Mouse (Mus musculus) bone marrow, adult 2 months (tissue): ENCODE data around the gene Atf1. TPM values are rescaled to one million over a fixed set of nuclear protein-coding genes. Genes with fewer than 3 reads are reported as not detected.

Experiments used
- H3K27ac ChIP-seq: fragments of 200-500 bp; 2 replicates; pipeline ENCODE4 v1.5.1; 2012; ENCODE audit warnings: low read depth, mild to moderate bottlenecking, control low read depth, inconsistent platforms, low read length; ENCODE audit not compliant: control insufficient read depth, poor library complexity, insufficient read depth
- H3K4me1 ChIP-seq: fragments of 200-500 bp; 2 replicates; pipeline ENCODE4 v1.6.1; 2011; ENCODE audit warnings: low read length; ENCODE audit not compliant: control insufficient read depth, insufficient read depth
- H3K4me3 ChIP-seq: fragments of 200-500 bp; replicated peaks from 2 replicates; pipeline ENCODE3; 2011; ENCODE audit warnings: mild to moderate bottlenecking, low read depth, low read length, control low read depth; ENCODE audit not compliant: control insufficient read depth
- CTCF ChIP-seq: fragments of 200-500 bp; IDR thresholded peaks from 2 replicates; pipeline ENCODE4 v1.5.1; 2011; ENCODE audit warnings: low read length, control low read depth; ENCODE audit not compliant: control insufficient read depth, insufficient read depth
- POLR2A ChIP-seq: fragments of 200-500 bp; IDR thresholded peaks from 2 replicates; pipeline ENCODE4 v1.6.1; 2011; ENCODE audit warnings: low read depth, mild to moderate bottlenecking, control low read depth, low read length, borderline replicate concordance; ENCODE audit not compliant: control insufficient read depth
- WGBS: fragments of 180-500 bp; shearing (Covaris S2); methylation state at CpG from one replicate; pipeline ENCODE4 v1.1.7; 2018; 5-methylcytosine and 5-hydroxymethylcytosine counted together
- polyA plus RNA-seq: library from polyadenylated mRNA; stranded (reverse); fragments of >200 nt; gene quantifications from 2 replicates; pipeline ENCODE4 v1.2.4, GENCODE M21; 2011; ENCODE audit warnings: low replicate concordance; ENCODE audit not compliant: missing spikeins, insufficient read depth, insufficient read length

Gene Atf1
- polyA plus RNA-seq, 1 experiment: 58.0 TPM

GRCm38 (mm10) chr15:100292326-100292725, 64.7 kb downstream of the Atf1 start:
- TF ChIP-seq POLR2A (no peak), CTCF (no peak)
- Histone ChIP-seq H3K27ac (no peak overlapping the region), H3K4me1 (no peaks in the 10 kb centered on the region), H3K4me3 (no peak overlapping the region)
- WGBS: 80% methylated on average over 7 of the region's 7 CpGs

GRCm38 (mm10) chr15:100297856-100298255, 70.2 kb downstream of the Atf1 start:
- Histone ChIP-seq H3K27ac (no peak overlapping the region), H3K4me1 (no peaks in the 10 kb centered on the region), H3K4me3 (no peak overlapping the region)
- TF ChIP-seq CTCF (no peak), POLR2A (no peak)
- WGBS: 63% methylated on average over 5 of the region's 5 CpGs

GRCm38 (mm10) chr15:100300499-100300898, 72.9 kb downstream of the Atf1 start:
- TF ChIP-seq CTCF (no peak), POLR2A (no peak)
- WGBS: 51% methylated on average over 6 of the region's 6 CpGs
- Histone ChIP-seq H3K27ac (no peak overlapping the region), H3K4me1 (no peaks in the 10 kb centered on the region; the same call in 1 of the 2 replicates), H3K4me3 (no peak overlapping the region)

- no peak overlapping the region for H3K27ac ChIP-seq
- no peak overlapping the region for H3K4me3 ChIP-seq
- TF ChIP-seq POLR2A (no peak), CTCF (no peak)
- 78% methylated on average over 15 of the region's 15 CpGs for WGBS
- H3K4me1 ChIP-seq: no peaks in the 10 kb centered on the region; the same call in 1 of the 2 replicates
These were observed 73.9 kb downstream of the Atf1 start for GRCm38 (mm10) chr15:100301556-100301955.

- WGBS: 10% methylated on average over 8 of the region's 8 CpGs
- TF ChIP-seq CTCF (no peak), POLR2A (no peak)
- Histone ChIP-seq H3K4me1 (no peaks in the 10 kb centered on the region; the same call in 1 of the 2 replicates), H3K27ac (peak overlapping the region; percentile 64), H3K4me3 (peak overlapping the region; percentile 37)
These were observed 75.9 kb downstream of the Atf1 start for GRCm38 (mm10) chr15:100303428-100304018.

GRCm38 (mm10) chr15:100304019-100304991, 76.7 kb downstream of the Atf1 start, which contains the start of gene Mettl7a1:
Gene Mettl7a1 (plus strand): TSS chr15:100304140.
- H3K4me1 ChIP-seq: no peaks in the 10 kb centered on the region; the same call in 1 of the 2 replicates
- H3K4me3 ChIP-seq: peak within 1 kb of the TSS; percentile 79
- H3K27ac ChIP-seq: peak within 1 kb of the TSS; percentile 96
- TF ChIP-seq POLR2A (peak; percentile 58; the same call in 1 of the 2 replicates), CTCF (no peak)
- WGBS: under 1% methylated on average over 26 of the region's 30 CpGs

DNA sequence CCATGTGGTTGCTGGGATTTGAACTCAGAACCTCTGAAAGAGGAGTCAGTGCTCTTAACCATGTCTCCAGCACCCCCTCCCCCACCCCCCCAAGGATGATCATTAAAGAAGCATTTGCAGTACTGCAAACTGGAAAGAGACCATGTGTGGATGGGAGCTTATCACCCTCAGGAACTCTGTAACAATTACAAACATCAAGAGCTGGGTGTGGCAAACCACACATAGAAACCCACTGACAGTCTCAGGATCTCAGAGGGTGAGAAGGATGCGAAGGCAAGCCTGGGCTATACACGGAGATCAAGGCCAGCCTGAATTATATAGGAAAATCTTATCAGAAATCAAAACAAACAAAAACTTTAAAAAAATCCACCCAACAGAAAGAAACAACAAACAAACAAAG, 78.6 kb downstream of the Atf1 start:
- 45% methylated on average over 2 of the region's 2 CpGs for WGBS
- no peak for TF ChIP-seq CTCF
- no peak for TF ChIP-seq POLR2A
- Histone ChIP-seq H3K27ac (no peak overlapping the region), H3K4me1 (no peaks in the 10 kb centered on the region; the same call in 1 of the 2 replicates), H3K4me3 (no peak overlapping the region)
